Mouse (Mus musculus): ENCODE data around the gene Cd1d1.

DNA sequence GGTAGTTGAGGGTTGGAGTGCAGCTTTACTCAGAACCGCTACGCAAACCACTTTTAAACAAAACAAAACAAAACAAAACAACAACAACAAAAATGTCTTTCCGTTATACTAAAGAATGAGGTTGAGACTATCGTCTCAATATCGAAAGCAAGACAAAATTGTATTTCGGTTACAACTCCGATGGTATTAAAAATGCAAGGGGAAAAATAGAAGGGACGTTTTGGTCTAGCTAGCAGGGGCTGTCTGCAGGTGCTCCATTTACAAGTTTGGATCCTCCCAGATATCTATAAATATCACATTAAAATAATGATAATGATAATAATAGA lies at the start of gene Cd1d1:
- TF ChIP-seq MAFK (IDR thresholded peaks at IDR 0.05; ENCODE audit: insufficient read depth, low read depth, low read length), result no peak
- TF ChIP-seq CHD2 (IDR thresholded peaks at IDR 0.05; ENCODE audit: low read depth, low read length), result no peak
- no peak for TF ChIP-seq ZC3H11A (IDR thresholded peaks at IDR 0.05; ENCODE audit: borderline replicate concordance, low read depth, low read length)
